Mouse (Mus musculus): ENCODE results near the gene Kctd11.
"Not testable (repeated sequence)": the region's sequence is repeated elsewhere in the genome, so short reads cannot be mapped to it uniquely, and the experiment has no call there.

Gene Kctd11

GRCm38 (mm10) chr11:69880853-69881603, at the start of gene Kctd11:
Gene Kctd11, minus strand, starts transcription at chr11:69881406.
- peak; percentile 94 for DNase-seq (ENCODE audit: extremely low spot score)

- not testable (repeated sequence) for DNase-seq (ENCODE audit: extremely low spot score)
These were observed 49.0 kb upstream of the Kctd11 start for GRCm38 (mm10) chr11:69930176-69930575.

GRCm38 (mm10) chr11:69929712-69930111, 48.5 kb upstream of the Kctd11 start:
- DNase-seq (ENCODE audit: extremely low spot score), result no peak

GRCm38 (mm10) chr11:69927501-69927900, 46.3 kb upstream of the Kctd11 start:
- no peak for DNase-seq (ENCODE audit: extremely low spot score)

- DNase-seq (ENCODE audit: extremely low spot score), result no peak
These were observed 41.6 kb upstream of the Kctd11 start for GRCm38 (mm10) chr11:69922796-69923195.

- no peak for DNase-seq (ENCODE audit: extremely low spot score)
These were observed 41.0 kb upstream of the Kctd11 start for GRCm38 (mm10) chr11:69922012-69922756.

- DNase-seq (ENCODE audit: extremely low spot score), result peak; percentile 100
These were observed 40.2 kb upstream of the Kctd11 start, which contains the start of gene Eif5a for GRCm38 (mm10) chr11:69921114-69922011. Gene Eif5a, minus strand, starts transcription at chr11:69921958.

- DNase-seq (ENCODE audit: extremely low spot score), result peak; percentile 74
These were observed 39.2 kb upstream of the Kctd11 start for GRCm38 (mm10) chr11:69920266-69921031.

- peak; percentile 69 for DNase-seq (ENCODE audit: extremely low spot score)
These were observed 38.6 kb upstream of the Kctd11 start for GRCm38 (mm10) chr11:69919661-69920265.

- no peak for DNase-seq (ENCODE audit: extremely low spot score)
These were observed 37.8 kb upstream of the Kctd11 start for GRCm38 (mm10) chr11:69919053-69919452.

- no peak for DNase-seq (ENCODE audit: extremely low spot score)
These were observed 36.9 kb upstream of the Kctd11 start for GRCm38 (mm10) chr11:69918118-69918517.

GRCm38 (mm10) chr11:69917379-69917948, 36.3 kb upstream of the Kctd11 start:
- no peak for DNase-seq (ENCODE audit: extremely low spot score)

GRCm38 (mm10) chr11:69916652-69917378, 35.6 kb upstream of the Kctd11 start:
- not testable (repeated sequence) for DNase-seq (ENCODE audit: extremely low spot score)

- DNase-seq (ENCODE audit: extremely low spot score), result peak; percentile 27
These were observed 34.7 kb upstream of the Kctd11 start for GRCm38 (mm10) chr11:69915667-69916627.

- no peak for DNase-seq (ENCODE audit: extremely low spot score)
These were observed 33.8 kb upstream of the Kctd11 start for GRCm38 (mm10) chr11:69914917-69915430.

GRCm38 (mm10) chr11:69914372-69914764, 33.2 kb upstream of the Kctd11 start:
- no peak for DNase-seq (ENCODE audit: extremely low spot score)

- peak; percentile 93 for DNase-seq (ENCODE audit: extremely low spot score)
These were observed 32.6 kb upstream of the Kctd11 start, which contains the start of gene Gps2 for GRCm38 (mm10) chr11:69913554-69914371. Gene Gps2, plus strand, starts transcription at chr11:69913888.

All from embryo, embryonic 9.5 days (tissue).